ENCODE assay signal across 11 mouse cellular contexts in genomic region chr3:98104851-98105471, GRCm38 (mm10). TPM values are rescaled to one million over a fixed set of nuclear protein-coding genes. Genes with fewer than 3 reads are reported as not detected.
DNase-seq lines count a peak whose midpoint lies in the region; ATAC-seq and TF ChIP-seq lines count a peak whose summit lies in the region.
"Had no signal": no experiment of that assay in that cellular context is flagged by ENCODE, and none has a peak within 500 bp of the region (broad histone marks: within the 10 kb centered on the region; RNA-seq: fewer than 3 reads in every experiment).

No protein-coding gene starts in this region.

- H3K36me3 ChIP-seq in heart, embryonic 15.5 days = peaks cover 71% of the 10 kb centered on the region
- H3K36me3 ChIP-seq in heart, adult 2 months (ENCODE audit: control insufficient read depth, insufficient read depth, low read length) = no peaks in the 10 kb centered on the region
- H3K36me3 ChIP-seq in forebrain, embryonic 11.5 days (ENCODE audit: control insufficient read depth, insufficient read depth, low read length) = peaks cover 16% of the 10 kb centered on the region
- peaks cover 6% of the 10 kb centered on the region; the same call in 1 of the 2 replicates for H3K36me3 ChIP-seq in kidney, adult 2 months (ENCODE audit: control insufficient read depth, insufficient read depth, low read length)
- H3K36me3 ChIP-seq in midbrain, embryonic 15.5 days (replicated peaks) = no peaks in the 10 kb centered on the region; the same call in 1 of the 2 replicates

- 65% methylated on average over 9 of the region's 9 CpGs for WGBS in heart, embryonic 15.5 days
- 76% methylated on average over 9 of the region's 9 CpGs for WGBS in heart, adult 2 months
- 18% methylated on average over 9 of the region's 9 CpGs for WGBS in forebrain, embryonic 11.5 days
- 49% methylated on average over 9 of the region's 9 CpGs for WGBS in kidney, adult 2 months
- WGBS in midbrain, embryonic 15.5 days = 21% methylated on average over 9 of the region's 9 CpGs

- H3K4me2 ChIP-seq in heart, embryonic 15.5 days = no peak overlapping the region
- H3K4me2 ChIP-seq in forebrain, embryonic 11.5 days (ENCODE audit: low read depth, low read length, severe bottlenecking) = no peak overlapping the region
- no peak overlapping the region for H3K4me2 ChIP-seq in midbrain, embryonic 15.5 days

- H3K4me3 ChIP-seq in heart, embryonic 15.5 days = no peak overlapping the region
- H3K4me3 ChIP-seq in heart, adult 2 months = no peak overlapping the region
- H3K4me3 ChIP-seq in forebrain, embryonic 11.5 days (ENCODE audit: low read depth, low read length) = no peak overlapping the region
- no peak overlapping the region for H3K4me3 ChIP-seq in kidney, adult 2 months (ENCODE audit: insufficient read depth, low read depth, low read length)
- H3K4me3 ChIP-seq in midbrain, embryonic 15.5 days = no peak overlapping the region

- no peaks in the 10 kb centered on the region for H3K27me3 ChIP-seq in heart, embryonic 15.5 days
- H3K27me3 ChIP-seq in heart, adult 2 months (ENCODE audit: control insufficient read depth, insufficient read depth, low read length) = no peaks in the 10 kb centered on the region
- no peaks in the 10 kb centered on the region for H3K27me3 ChIP-seq in forebrain, embryonic 11.5 days (ENCODE audit: control insufficient read depth, insufficient read depth, low read length)
- no peaks in the 10 kb centered on the region for H3K27me3 ChIP-seq in kidney, adult 2 months (replicated peaks; ENCODE audit: control insufficient read depth, insufficient read depth, low read length)
- no peaks in the 10 kb centered on the region for H3K27me3 ChIP-seq in midbrain, embryonic 15.5 days (replicated peaks)

- 0 out of 2 replicates have a peak, but pooled peaks cover 2% of the 10 kb centered on the region for H3K4me1 ChIP-seq in heart, embryonic 15.5 days (replicated peaks)
- no peaks in the 10 kb centered on the region; the same call in 1 of the 2 replicates for H3K4me1 ChIP-seq in heart, adult 2 months (ENCODE audit: control insufficient read depth, insufficient read depth, low read length)
- H3K4me1 ChIP-seq in forebrain, embryonic 11.5 days (replicated peaks; ENCODE audit: control insufficient read depth, insufficient read depth, low read length) = peaks cover 19% of the 10 kb centered on the region
- peaks cover 33% of the 10 kb centered on the region for H3K4me1 ChIP-seq in kidney, adult 2 months (ENCODE audit: control insufficient read depth, insufficient read depth, low read length)
- H3K4me1 ChIP-seq in midbrain, embryonic 15.5 days = peaks cover 31% of the 10 kb centered on the region

- TF ChIP-seq EP300 in heart, adult 2 months (IDR thresholded peaks at IDR 0.05; ENCODE audit: insufficient read depth, low read depth, low read length) = no peak

- peak overlapping the region; percentile 32; the same call in 1 of the 2 replicates for H3K27ac ChIP-seq in heart, embryonic 15.5 days
- H3K27ac ChIP-seq in heart, adult 2 months = no peak overlapping the region
- peak overlapping the region; percentile 80 for H3K27ac ChIP-seq in forebrain, embryonic 11.5 days (ENCODE audit: low read depth, low read length)
- H3K27ac ChIP-seq in kidney, adult 2 months (ENCODE audit: insufficient read depth, low read depth, low read length) = peak overlapping the region; percentile 76
- 0 out of 2 replicates have a peak overlapping the region, but pooled peaks have one; percentile 51 for H3K27ac ChIP-seq in midbrain, embryonic 15.5 days

- H3K79me2 ChIP-seq in heart, adult 2 months (replicated peaks; ENCODE audit: control insufficient read depth, insufficient read depth, low read length) = no peaks in the 10 kb centered on the region

- no peak overlapping the region for H3K9ac ChIP-seq in heart, embryonic 15.5 days
- no peak overlapping the region for H3K9ac ChIP-seq in heart, adult 2 months (ENCODE audit: low read depth, low read length)
- H3K9ac ChIP-seq in forebrain, embryonic 11.5 days (ENCODE audit: low read length) = no peak overlapping the region
- H3K9ac ChIP-seq in midbrain, embryonic 15.5 days = no peak overlapping the region

- intact Hi-C loops in heart, adult 2 months (cut with DNase I) = loop anchor here (5.0 kb wide), 1 partner anchor 48 kb away; no protein-coding TSS in a partner anchor

- no peak for DNase-seq in heart, adult 2 months
- DNase-seq in forebrain, embryonic 11.5 days (ENCODE audit: low spot score) = no peak
- DNase-seq in kidney, adult 2 months = peak; percentile 86
- DNase-seq in frontal cortex, postnatal 25 days (ENCODE audit: low spot score in 2 of 2) = no peak
- no peak for DNase-seq in adrenal gland, postnatal 4 days (ENCODE audit: low spot score in 2 of 2)
- DNase-seq: gastrocnemius, postnatal 25 days; spleen, adult 18-20 months had no signal

- ATAC-seq in heart, embryonic 15.5 days (replicated peaks; ENCODE audit: insufficient number of reproducible peaks, insufficient read depth, low FRiP score, low read depth) = no peak
- ATAC-seq in forebrain, embryonic 11.5 days (replicated peaks; ENCODE audit: low FRiP score) = peak; percentile 74
- peak; percentile 38; the same call in 1 of the 2 replicates for ATAC-seq in midbrain, embryonic 15.5 days (replicated peaks)
- ATAC-seq in granulocyte monocyte progenitor cell, adult 5-6 weeks (replicated peaks; ENCODE audit: poor library complexity, severe bottlenecking) = no peak

- TF ChIP-seq POLR2A in heart, adult 2 months (IDR thresholded peaks at IDR 0.05; ENCODE audit: insufficient read depth, low read depth, low read length) = no peak
- no peak for TF ChIP-seq POLR2A in kidney, adult 2 months (IDR thresholded peaks at IDR 0.05; ENCODE audit: low read depth, low read length)

- TF ChIP-seq CTCF in heart, adult 2 months (IDR thresholded peaks at IDR 0.05) = no peak
- no peak for TF ChIP-seq CTCF in kidney, adult 2 months (conservative IDR thresholded peaks at IDR 0.05; ENCODE audit: insufficient read depth, insufficient read length, low read depth, low read length)

- 0 out of 2 replicates have a peak, but pooled peaks cover 6% of the 10 kb centered on the region for H3K9me3 ChIP-seq in heart, embryonic 15.5 days (replicated peaks)
- peaks cover 7% of the 10 kb centered on the region; the same call in 1 of the 2 replicates for H3K9me3 ChIP-seq in forebrain, embryonic 11.5 days (ENCODE audit: control insufficient read depth, low read length)
- no peaks in the 10 kb centered on the region for H3K9me3 ChIP-seq in midbrain, embryonic 15.5 days

RNA-seq across cellular contexts. Expression of gene Adam30, which starts 55.5 kb away (rescaled TPM):
- not detected in 2 replicates for polyA plus RNA-seq in heart, embryonic 15.5 days (2015; fragmentation: Nextera tagmentation; extraction: Ambion mirVana)
- total RNA-seq in heart, adult 2 months (2021) = not detected
- 0.04 TPM in 1 of 2 replicates, not detected in the other for polyA plus RNA-seq in heart, adult 2 months (2012; rRNA removed)
- polyA plus RNA-seq in forebrain, embryonic 11.5 days (2014; fragmentation: Nextera tagmentation; extraction: Ambion mirVana) = not detected in 2 replicates
- not detected in 2 replicates for polyA plus RNA-seq in kidney, adult 2 months (2012; rRNA removed)
- polyA plus RNA-seq in midbrain, embryonic 15.5 days (2015; fragmentation: Nextera tagmentation; extraction: Ambion mirVana) = not detected in 2 replicates
- not detected in 2 replicates for total RNA-seq in granulocyte monocyte progenitor cell, adult 5-6 weeks (2014; fragmentation: Nextera tagmentation)
- total RNA-seq in granulocyte monocyte progenitor cell, adult 5-6 weeks (2017) = 0.86 TPM in 1 of 2 replicates, not detected in the other
- not detected for total RNA-seq in adrenal gland, postnatal 4 days (2021)
- total RNA-seq: gastrocnemius, postnatal 25 days had no signal
- polyA plus RNA-seq: lung, embryonic 16.5 days had no signal

Comparison
In these comparisons a context has a peak if more than half of its experiments do, and no peak if none do; other contexts are left out.
1. ATAC-seq: peak in forebrain, embryonic 11.5 days (single experiment) and midbrain, embryonic 15.5 days (single experiment); none in heart, embryonic 15.5 days (single experiment) and granulocyte monocyte progenitor cell, adult 5-6 weeks (single experiment).